Mouse (Mus musculus) CH12.LX (cell line): ENCODE measurements around the gene Sgms1.

Experiments used
- CHD2 ChIP-seq: IDR thresholded peaks from 2 replicates; pipeline ENCODE4 v1.6.1; 2011; ENCODE audit warnings: low read length, improper control_type of control experiment
- CTCF ChIP-seq, 2 experiments: IDR thresholded peaks in 1 of 2; conservative IDR thresholded peaks in 1 of 2; 2 replicates each; pipeline ENCODE4 v1.5.1; 2011 to 2012; ENCODE audit warnings: low read depth in 2 of 2, low read length in 2 of 2, improper control_type of control experiment in 1 of 2, inconsistent platforms in 1 of 2, mild to moderate bottlenecking in 1 of 2, moderate library complexity in 1 of 2
- ELF1 ChIP-seq: IDR thresholded peaks from 2 replicates; pipeline ENCODE4 v1.6.1; 2014; ENCODE audit warnings: low read depth, mild to moderate bottlenecking, inconsistent platforms, low read length, improper control_type of control experiment
- EP300 ChIP-seq: IDR thresholded peaks from 2 replicates; pipeline ENCODE4 v1.6.1; 2011; ENCODE audit warnings: low read length, improper control_type of control experiment
- GABPA ChIP-seq: IDR thresholded peaks from 2 replicates; pipeline ENCODE4 v1.6.1; 2012; ENCODE audit warnings: low read depth, low read length, improper control_type of control experiment, inconsistent platforms; ENCODE audit not compliant: insufficient replicate concordance
- JUND ChIP-seq: conservative IDR thresholded peaks from 2 replicates; pipeline ENCODE4 v1.6.1; 2011; ENCODE audit warnings: low read depth, low read length, improper control_type of control experiment
- KAT2A ChIP-seq: IDR thresholded peaks from 2 replicates; pipeline ENCODE4 v1.6.1; 2012; ENCODE audit warnings: low read length, improper control_type of control experiment, inconsistent platforms; ENCODE audit not compliant: insufficient replicate concordance
- MEF2A ChIP-seq: IDR thresholded peaks from 2 replicates; pipeline ENCODE4 v1.6.1; 2014; ENCODE audit warnings: low read depth, mild to moderate bottlenecking, inconsistent platforms, low read length, improper control_type of control experiment, borderline replicate concordance
- MYC ChIP-seq: IDR thresholded peaks from 2 replicates; pipeline ENCODE4 v1.6.1; 2011; ENCODE audit warnings: low read depth, mild to moderate bottlenecking, improper control_type of control experiment, low read length
- POLR2A ChIP-seq: IDR thresholded peaks from 2 replicates; pipeline ENCODE4 v1.6.1; 2011; ENCODE audit warnings: low read depth, mild to moderate bottlenecking, improper control_type of control experiment, low read length
- RAD21 ChIP-seq: IDR thresholded peaks from 2 replicates; pipeline ENCODE4 v1.6.1; 2011; ENCODE audit warnings: low read depth, mild to moderate bottlenecking, low read length, improper control_type of control experiment, moderate library complexity
- ZC3H11A ChIP-seq: IDR thresholded peaks from 2 replicates; pipeline ENCODE4 v1.6.1; 2012; ENCODE audit warnings: low read depth, mild to moderate bottlenecking, inconsistent platforms, low read length, improper control_type of control experiment
- ZKSCAN1 ChIP-seq: IDR thresholded peaks from 2 replicates; pipeline ENCODE4 v1.6.1; 2012; ENCODE audit warnings: low read depth, inconsistent platforms, low read length, improper control_type of control experiment, borderline replicate concordance
- ZMIZ1 ChIP-seq: IDR thresholded peaks from 2 replicates; pipeline ENCODE4 v1.6.1; 2012; ENCODE audit warnings: low read depth, mild to moderate bottlenecking, inconsistent platforms, low read length, improper control_type of control experiment

GRCm38 (mm10) chr19:32148710-32149109 lies 240.8 kb downstream of the Sgms1 start:
- no peak for TF ChIP-seq EP300
- TF ChIP-seq CTCF (conservative IDR thresholded peaks at IDR 0.05 in 1 of 2, IDR thresholded peaks at IDR 0.05 in 1 of 2; ENCODE audit: low read depth in 2 of 2, low read length in 2 of 2): no peak
- TF ChIP-seq MYC: no peak
- TF ChIP-seq JUND: no peak
- no peak for TF ChIP-seq RAD21
- no peak for TF ChIP-seq POLR2A
- no peak for TF ChIP-seq GABPA
- no peak for TF ChIP-seq CHD2
- TF ChIP-seq ZC3H11A: no peak
- no peak for TF ChIP-seq ZKSCAN1
- TF ChIP-seq ELF1: no peak
- TF ChIP-seq ZMIZ1: no peak
- no peak for TF ChIP-seq MEF2A
- TF ChIP-seq KAT2A: no peak
